Mouse (Mus musculus) ovary, postnatal 14 days (tissue): ENCODE measurements around the gene Cmah.

Experiments
- DNase-seq: peaks from one replicate; pipeline ENCODE4 v3.0.0; 2022; ENCODE audit warnings: low spot score

The Cmah gene

DNA sequence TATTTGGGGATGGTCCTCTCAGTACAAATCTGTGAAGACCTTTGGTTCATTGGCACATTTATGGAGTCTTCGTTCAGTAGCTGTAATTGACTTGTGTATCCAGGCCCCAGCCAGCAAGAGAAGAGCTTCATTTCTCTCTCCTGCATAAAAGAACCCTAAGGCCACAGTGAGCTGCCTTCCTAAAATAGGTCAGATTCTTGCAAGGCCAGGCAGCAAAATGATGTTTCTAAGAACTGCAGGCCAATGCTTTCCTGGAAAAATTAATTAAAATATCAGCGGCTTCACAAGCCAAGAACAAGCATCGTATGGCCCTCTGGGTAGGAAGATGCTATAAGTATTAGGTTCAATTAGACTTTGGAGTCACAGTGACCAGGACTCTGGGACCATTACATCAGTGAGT, 156.5 kb downstream of the Cmah start:
- DNase-seq: no peak

DNA sequence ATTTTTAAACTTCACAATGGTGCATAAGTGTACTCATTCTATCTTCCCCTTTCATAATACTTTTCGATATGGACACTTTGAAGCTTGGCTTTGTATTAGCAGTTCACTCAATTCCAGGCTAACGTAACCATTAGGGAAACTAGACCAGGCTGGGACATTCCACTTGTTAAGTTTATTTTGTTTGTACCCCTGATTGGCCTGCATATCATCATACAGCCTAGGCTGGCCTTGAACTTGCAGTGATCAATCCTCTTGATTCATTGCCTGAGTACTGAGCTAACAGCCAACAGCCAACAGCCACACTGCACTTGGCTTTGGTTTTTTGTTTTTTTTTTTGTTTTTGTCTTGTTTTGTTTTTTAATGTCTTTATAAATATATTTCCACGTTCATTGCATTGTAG, 157.6 kb downstream of the Cmah start:
- DNase-seq: no peak

DNA sequence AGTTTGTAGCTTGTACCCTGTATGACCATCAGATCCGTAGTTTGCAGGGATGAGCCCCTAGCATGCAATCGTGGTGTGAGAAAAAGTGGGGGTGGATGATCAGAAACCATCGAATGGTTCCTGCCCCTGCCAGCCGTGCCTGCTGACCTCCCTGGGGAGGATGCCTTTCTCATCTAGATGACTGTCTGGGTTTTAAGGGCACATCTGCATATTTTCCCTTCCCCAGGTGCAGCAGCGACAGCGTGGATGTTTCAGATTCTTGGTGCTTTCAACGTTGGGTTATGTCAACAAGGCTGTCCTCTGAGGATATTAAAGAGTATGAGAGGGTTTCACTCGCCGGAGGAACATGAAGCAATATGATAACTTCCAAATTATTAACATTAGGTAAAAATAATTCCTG, 158.8 kb downstream of the Cmah start:
- DNase-seq: no peak

DNA sequence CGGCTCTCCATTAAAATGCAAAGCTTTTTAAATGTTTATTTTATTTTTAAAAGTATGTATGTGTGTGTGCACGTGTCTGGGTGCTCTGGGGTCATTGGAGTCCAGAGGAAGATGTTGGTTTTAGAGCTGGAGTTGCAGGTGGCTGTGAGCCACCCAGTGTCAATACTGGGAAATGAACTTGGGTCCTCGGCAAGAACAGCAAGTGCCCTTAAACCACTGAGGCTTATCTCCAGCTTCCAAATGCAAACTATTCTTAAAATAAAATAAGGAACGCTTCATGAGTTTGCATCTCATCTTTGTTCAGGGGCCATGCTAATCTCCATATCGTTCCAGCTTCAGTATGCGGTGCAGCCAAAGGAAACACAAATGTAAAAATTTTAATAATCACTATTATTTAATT, 159.2 kb downstream of the Cmah start:
- no peak for DNase-seq

DNA sequence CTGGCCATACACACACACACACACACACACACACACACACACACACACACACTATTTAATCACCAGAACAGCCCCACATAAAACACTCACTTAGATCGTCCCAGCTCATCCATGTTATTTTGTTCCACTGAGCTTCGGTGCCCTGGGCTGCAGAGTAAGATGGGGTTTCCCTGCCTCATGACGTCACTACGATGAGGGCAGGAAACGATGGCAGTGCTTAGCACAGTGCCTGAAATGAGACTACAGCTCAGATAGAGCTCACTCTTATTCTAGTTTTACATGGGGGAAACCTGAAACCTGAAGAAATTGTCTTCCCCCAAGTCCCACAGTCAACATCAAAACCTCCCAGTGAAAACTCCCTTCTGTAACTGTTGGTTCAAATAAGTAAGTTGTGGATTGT, 159.9 kb downstream of the Cmah start:
- DNase-seq: no peak

DNA sequence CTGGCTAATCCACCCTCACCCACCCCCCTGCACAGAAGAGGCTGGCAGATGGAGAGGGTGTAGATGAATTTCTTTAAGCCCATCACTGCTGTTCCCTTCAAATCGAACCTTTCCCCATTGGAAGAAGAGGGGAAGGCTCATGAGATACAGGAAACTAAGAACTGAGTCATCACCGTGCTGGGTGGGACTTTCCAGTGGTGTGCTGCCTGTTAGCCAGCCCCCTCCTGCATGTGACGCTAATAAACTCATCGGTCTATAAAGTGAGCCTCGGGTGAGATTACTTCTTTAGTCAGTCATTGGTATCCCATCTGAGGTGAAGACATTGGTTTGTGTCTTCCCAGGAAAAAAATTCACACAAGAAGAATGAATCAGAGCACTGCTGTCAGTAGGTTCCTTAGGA, 160.3 kb downstream of the Cmah start:
- no peak for DNase-seq

DNA sequence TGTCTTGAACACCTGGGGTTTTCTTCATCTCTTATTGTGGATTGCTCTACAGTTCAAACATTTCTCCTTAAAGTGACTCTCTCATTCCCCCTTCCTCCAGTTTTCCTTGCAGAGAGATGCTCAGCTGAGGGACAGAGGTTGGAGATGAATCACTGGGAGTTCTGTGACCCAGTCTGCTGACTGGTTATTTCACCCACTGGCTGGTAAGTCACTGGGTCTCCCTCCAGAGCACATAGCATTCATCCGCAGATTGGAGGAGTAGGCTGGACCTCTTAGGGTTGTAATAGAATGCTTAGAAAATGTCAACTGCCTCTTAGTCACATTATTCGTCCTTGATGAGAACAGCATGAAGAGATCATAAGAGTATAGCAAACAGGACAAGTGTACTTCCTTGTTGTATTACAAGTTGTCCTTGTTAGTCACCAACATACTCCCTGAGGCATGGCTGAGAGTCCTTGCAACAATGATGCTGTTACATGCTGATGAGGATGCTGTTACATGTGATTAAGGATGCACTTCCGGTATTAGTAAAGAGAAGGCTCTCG, 161.4 kb downstream of the Cmah start:
- no peak for DNase-seq

DNA sequence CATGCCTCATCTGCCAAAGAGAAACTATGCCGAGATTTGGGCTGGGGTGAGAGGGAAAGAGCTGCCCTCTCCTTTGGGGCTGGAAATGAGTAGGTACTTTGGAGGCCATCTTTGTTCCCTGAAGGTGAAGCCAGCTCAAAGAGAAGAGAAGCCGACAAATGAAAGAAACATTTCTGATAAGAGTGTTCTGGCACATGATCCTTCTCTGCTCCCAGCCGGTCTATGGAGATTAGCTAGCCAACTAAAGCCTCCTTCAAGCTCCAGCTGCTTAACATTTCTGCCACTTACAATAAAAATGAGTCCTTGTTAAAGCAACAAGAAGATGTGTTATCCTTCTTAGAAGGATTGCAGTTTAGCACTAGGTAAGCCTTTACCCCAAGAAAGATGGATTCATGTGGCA, 162.3 kb downstream of the Cmah start:
- no peak for DNase-seq

DNA sequence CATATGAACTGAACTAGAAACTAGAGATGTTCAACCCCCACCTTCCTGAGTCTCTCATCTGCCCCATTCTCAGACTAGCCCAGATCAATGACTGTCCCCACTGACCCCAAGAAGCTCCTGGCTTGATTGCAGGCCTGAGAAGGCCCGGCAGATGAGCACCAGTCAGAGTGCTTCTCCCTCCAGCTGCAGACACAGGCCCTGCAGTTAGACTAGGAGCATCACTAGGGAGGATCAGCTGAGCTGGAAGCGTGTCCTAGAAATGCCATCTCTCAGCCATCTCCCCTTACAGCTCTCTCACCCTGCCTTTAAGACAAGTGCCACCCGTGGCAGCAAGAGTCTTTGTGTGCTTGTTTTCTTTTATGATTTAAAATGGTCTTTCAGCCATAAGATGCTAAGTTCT, 162.8 kb downstream of the Cmah start:
- no peak for DNase-seq

DNA sequence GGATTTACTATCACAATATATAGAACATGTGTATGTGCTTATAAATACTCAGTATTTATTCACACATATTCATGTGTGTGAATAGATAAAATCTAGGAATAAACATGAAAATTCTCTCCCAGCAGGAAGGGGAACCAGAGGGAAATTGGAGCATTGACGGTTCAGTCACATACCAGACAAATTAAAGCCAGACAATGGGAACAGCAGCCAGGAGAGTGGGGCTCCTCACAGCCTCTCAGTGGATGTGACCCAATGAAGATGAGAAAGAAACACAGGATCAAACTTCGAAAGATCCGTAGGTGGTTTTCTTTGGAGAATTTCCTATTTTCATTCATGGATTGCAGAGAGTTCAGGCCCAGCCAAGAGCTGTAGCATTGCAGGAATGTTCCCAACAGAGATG, 163.9 kb downstream of the Cmah start:
- no peak for DNase-seq

DNA sequence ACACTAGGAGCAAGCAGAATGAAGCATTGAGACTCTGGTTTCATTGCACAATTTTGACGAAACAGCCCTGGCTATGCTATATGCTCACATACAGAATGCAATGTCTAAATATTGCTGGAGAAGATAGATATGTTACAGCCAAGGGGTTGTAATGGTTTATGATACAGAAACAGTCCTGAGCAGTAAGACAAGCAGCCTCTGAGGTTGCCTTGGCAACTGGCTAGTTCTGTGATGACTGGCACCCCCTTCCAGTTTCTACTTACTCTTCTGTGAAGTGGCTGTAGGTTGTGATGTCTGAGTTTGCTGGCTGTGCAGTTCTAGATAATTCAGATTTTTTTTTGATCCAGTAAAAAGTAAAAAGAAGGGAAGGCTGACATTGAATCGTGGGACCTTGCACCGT, 166.6 kb downstream of the Cmah start:
- no peak for DNase-seq

DNA sequence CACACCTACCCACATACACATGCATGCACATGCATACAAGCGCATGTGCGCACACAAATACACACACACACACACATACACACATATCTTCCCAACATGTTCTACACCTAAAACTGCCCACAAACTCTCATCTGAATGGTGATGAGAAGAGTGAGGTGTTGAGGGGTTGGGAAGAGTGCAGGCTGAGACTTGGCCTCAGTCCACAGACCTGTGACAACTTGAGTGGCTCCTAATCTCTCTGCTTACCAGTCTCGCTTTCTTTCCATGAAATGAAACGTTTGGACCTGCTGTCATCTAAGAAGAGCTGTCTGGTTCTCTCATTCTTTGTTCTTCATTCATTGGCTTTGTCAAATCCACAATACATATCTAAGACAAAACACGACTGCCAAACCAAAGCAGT, 169.1 kb downstream of the Cmah start:
- no peak for DNase-seq

DNA sequence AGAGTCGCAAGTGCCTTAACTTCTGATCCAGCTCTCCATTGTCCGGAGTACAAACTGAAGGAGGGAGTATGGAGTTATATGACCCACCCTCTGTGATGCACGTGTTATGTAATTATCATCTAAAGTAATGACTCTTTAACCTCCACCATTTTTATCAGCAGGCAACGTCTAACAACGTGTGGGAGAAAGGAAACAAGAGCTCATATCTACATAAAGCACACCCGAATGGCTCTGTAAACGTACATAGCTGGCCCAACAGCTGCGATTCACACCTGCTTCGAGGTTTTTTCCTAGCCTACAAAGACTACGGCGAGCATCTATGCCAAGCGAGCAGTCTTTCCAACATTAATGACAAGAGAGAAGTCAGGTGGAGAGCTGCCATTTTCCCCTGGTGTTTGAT, 169.8 kb downstream of the Cmah start:
- DNase-seq: no peak

DNA sequence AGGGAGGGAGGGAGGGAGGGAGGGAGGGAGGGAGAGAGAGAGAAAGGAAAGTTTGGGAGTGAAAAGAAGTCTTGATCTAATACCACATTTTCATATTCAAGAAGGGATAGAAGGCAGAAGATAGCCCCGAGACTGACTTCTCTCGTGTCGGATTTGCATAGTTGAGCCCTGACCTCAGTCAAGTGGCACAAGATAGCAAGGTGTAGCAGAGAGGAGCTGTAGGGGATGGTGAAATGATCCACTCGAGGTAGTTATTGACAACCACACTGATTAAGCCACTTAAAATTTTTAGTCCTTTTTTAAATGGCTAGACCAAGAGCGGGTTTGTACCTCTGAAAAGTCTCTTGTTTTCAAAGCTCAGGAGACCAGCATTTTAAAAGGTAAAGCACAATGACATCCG, 171.1 kb downstream of the Cmah start:
- no peak for DNase-seq

DNA sequence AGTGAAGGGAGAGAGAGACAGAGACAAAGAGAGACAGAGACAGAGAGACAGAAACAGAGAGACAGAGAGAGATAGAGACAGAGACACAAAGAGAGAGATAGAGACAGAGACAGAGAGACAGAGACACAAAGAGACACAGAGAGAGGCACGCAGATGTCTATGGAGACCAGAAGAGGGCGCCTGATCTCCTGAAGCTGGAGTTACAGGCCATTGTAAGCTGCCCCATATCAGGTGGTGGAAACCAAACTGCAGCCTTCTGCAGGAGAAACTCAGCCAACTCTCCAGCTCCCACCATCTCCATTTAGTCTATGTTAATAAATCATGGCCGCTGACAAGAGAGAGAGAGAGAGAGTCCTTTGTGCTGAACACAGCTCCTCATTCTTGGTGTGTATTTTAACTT, 172.3 kb downstream of the Cmah start:
- no peak for DNase-seq

DNA sequence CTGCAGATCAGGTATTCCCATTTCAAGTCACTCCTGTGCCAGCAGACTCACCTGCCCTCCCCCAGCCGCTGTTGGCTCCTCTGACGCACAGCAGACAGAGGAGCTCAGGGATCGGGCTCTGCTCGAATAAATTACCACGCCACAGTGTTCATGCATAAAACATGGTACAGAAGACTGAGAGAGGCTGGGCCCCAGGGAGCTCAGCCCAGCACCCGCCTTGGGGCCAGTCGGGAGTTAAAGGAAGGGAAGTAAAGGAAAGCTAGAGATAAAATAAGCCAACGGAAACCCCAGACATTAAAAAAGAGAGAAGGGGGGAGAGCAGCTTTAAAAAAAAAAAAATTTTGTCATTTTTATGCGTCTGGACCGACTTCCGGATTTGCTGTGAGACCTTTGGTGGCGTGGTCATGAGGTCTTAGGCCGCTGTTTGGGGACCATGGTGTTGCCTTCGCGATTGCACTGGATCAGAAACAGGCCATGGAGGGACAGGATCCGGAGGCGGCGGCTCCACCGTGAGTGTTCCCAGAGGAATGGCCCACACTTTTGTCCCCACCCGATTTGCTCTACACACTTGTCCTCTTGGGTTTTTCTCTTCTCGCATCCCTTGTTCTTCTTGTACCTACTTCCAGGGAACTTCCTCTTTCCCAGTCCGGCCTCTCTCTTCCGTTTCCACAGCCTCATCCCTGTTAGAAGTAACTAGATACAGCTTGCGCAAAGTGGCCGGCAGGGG, 174.1 kb downstream of the Cmah start:
- no peak for DNase-seq

DNA sequence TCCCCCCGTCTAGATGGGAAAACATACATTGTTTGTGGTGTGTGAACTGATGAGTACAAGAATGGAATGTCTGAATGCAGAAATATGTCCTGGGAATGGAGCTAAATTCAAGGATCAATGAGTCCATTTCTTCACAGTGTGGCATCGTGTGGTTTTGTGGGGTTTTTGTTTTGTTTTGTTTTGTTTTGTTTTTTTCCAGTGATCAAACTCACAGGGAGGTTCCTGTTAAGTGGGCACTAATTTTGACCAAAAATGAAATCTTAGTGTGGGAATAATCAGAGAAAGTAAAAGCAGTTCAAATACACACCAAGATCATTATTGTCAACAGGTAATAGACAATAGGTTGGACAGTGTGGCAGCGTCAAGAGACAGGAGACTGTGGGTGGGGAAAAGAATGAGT, 174.7 kb downstream of the Cmah start:
- DNase-seq: no peak

DNA sequence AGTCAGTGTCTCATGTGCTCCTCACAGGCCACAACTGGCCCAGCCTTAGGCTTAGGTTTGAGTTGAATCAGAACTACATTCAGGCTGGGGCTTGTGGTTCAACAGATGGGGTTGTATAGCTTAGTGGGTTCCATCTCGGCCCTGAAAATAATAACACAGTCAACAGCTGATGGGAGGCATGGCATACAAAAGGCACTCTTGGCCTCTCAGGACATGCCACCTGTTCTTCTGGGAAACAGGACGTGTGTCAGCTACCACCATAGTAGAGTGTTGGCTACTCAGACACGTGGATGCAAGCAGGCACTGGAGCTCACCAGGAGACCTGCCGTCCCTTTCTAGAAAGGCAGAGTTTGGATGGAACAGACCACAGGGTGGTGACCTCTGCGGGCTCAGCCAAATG, 178.6 kb downstream of the Cmah start:
- no peak for DNase-seq

DNA sequence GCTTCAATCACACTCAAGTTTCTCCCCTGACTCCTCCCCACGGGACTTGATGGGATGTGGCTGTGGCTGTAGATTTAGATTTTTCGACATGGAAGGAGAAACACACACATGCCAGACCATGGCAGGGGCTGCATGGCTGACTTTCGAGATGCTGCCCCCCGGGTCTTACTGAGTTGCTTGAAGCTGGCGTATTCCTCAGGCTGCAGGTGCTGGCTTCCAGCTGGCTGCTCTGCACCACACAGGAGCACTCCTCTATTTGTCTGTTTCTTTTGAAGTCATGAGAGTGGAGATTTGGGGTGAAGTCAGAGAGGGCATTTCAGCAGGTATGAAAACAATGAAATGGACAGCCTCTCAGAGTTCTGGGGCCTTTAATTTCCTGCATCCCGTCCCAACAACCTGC, 180.0 kb downstream of the Cmah start:
- DNase-seq: no peak

DNA sequence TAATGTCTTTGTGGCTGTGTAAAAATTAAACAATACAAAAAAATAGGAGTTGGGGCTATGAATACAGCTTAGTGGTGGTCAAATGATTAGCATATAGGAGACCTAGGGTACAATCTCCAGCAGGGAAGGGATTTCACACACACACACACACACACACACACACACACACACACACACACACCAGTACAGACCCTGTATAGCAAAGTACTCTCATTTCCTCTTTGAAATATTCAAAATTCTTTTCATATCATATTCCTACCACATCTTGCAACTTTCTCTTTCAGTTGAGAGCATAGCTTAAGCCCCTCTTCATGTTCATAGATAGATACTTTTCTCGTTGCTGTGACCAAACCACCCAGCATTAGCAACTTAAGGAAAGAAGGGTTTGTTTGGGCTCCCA, 181.7 kb downstream of the Cmah start:
- no peak for DNase-seq

DNA sequence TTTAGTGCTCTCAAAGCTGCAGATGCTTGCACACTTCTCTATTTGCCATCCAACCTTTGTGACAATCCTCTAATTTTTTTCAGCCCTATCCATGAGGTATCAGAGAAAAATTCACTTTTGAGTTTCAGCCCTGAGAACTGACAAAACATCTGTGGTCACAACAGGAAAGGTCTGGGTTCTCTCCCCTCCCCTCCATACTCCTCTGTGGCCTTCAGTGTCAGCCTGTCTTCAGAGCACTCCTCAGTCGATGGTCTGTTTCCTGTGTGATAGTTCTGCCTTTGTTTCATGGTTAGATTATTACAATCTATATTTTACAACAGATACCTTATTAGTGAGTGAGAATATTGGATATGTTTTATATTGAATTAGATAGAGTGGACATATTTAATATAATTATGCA, 184.2 kb downstream of the Cmah start:
- DNase-seq: no peak

DNA sequence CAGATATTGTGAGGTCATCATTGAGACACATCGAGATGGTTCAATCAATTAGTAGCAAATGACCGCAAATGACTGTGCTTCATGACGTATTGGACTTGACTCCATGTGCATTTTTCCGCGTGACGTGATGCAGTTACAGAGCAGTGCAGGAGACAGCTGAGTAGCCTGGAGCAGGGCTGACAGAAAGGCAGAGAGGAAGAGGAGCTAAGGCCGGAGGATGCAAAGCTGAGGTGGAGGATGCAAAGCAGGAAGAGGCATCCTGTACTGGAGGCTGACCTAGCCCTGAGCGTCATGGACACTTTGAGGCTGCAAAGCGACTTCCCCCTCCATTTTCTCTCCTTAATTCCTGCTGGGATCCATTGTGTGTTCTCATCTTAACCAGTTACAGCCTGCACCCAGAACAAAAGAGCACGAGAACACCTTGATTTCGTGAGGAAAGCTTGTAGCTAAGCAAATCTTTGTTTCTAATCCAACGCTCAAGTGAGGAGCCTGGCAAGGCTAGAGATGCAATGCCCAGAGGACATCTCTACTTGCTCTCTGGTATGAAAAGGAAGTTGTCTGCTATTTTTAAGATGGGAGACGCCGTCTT, 184.8 kb downstream of the Cmah start:
- DNase-seq: no peak

DNA sequence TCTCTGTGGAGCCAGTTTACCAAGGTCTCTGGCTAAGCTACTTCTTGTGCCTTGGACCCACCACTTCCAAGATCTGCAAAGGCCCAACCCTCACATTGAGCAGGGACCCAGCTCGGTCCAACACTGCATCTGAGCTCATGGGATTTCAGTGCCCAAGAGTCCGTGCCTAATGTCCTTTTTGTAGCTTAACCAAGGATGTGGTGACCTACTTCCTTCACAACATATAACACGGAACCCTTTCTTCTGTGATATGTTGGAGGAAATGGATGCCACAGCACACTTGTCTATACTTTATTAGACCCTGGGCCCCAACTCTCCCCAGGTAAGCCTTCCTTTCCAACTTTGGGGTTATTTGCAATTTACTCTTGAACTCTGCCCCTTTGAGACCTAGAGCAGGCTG, 186.5 kb downstream of the Cmah start:
- DNase-seq: no peak

DNA sequence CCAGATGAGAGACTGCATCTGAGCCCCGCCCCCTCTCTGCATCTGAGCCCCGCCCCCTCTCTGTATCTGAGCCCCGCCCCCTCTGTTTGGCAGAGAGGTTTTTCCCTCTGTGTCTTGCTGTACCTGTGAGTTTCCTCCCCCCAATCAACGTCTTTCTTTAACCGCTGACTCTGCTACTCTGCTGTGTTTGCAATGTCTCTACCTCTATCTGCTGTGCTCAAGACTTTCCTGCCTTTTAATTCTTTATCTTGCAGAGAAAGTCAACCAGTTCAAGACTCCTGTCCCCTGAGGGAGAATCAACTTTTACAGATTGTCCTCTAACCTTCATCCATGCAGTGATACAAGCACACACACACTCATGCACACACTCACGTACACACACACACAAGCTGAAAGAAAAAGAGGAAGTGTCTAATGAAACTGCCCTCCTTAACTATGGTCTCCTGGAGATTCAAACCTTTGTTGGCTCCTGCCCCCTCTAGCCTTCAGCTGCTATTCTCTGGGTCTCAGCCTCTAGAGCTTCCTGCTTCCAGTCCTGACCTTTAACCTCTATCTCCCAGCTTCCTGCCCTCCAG, 188.0 kb downstream of the Cmah start:
- no peak for DNase-seq
